Mouse (Mus musculus): Measurements from ENCODE around the gene Tenm4.

DNA sequence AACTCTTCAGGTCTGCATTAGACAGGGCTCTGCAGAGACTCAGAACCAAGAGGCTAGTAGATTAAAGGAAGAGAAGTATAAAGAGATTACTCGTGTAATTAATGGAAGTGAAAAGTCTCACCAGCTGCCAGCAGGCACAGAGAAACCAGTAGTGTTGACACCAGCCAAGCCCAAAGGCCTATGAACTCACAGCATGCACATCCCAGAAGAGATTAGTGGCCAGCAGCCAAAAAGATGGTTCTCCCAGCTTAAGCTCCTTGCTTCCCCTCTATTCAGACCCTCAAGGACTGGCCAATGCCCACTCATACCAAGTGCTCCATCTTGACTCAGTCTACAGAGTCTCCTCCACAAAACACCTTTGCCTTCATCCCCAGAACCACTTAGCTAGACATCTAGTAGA, 242.8 kb downstream of the Tenm4 start:
- TF ChIP-seq CTCF (IDR thresholded peaks at IDR 0.05; ENCODE audit: extremely low read depth, insufficient read length, insufficient replicate concordance, low read depth, low read length) (no peak), POLR2A (IDR thresholded peaks at IDR 0.05; ENCODE audit: low read depth, low read length) (no peak)
